Mouse (Mus musculus): ENCODE data around the gene Ankrd53. TPM values are rescaled to one million over a fixed set of nuclear protein-coding genes. Genes with fewer than 3 reads are reported as not detected.

Gene Ankrd53
- polyA plus RNA-seq (2015; fragmentation: Nextera tagmentation; extraction: Ambion mirVana), result 0.11 and 0.22 TPM in 2 replicates

GRCm38 (mm10) chr6:83762344-83762743, at the start of gene Ankrd53:
Gene Ankrd53, plus strand, starts transcription at chr6:83762644.

GRCm38 (mm10) chr6:83742761-83743160, 19.7 kb upstream of the Ankrd53 start, which contains the start of gene Atp6v1b1:
Gene Atp6v1b1, plus strand, starts transcription at chr6:83742990.

GRCm38 (mm10) chr6:83775638-83776293, 13.3 kb downstream of the Ankrd53 start, which contains the start of gene Tex261:
Gene Tex261, minus strand, starts transcription at chr6:83775813.

GRCm38 (mm10) chr6:83794760-83795296, 32.4 kb downstream of the Ankrd53 start, which contains the start of gene Nagk:
Gene Nagk, plus strand, starts transcription at chr6:83794982.

Other genes with a start within 250 kb of the Ankrd53 start
- gene Actg2, start 226.4 kb upstream of the Ankrd53 start, polyA plus RNA-seq (2015; fragmentation: Nextera tagmentation; extraction: Ambion mirVana), result 3.4 and 20.0 TPM in 2 replicates
- 23.6 and 35.6 TPM in 2 replicates for gene Stambp, start 189.9 kb upstream of the Ankrd53 start, polyA plus RNA-seq (2015; fragmentation: Nextera tagmentation; extraction: Ambion mirVana)
- gene Clec4f, start 106.5 kb upstream of the Ankrd53 start, polyA plus RNA-seq (2015; fragmentation: Nextera tagmentation; extraction: Ambion mirVana), result 1.5 and 2.8 TPM in 2 replicates
- not detected in 2 replicates for gene Cd207, start 84.8 kb upstream of the Ankrd53 start, polyA plus RNA-seq (2015; fragmentation: Nextera tagmentation; extraction: Ambion mirVana)
- not detected in 2 replicates for gene Vax2, start 51.4 kb upstream of the Ankrd53 start, polyA plus RNA-seq (2015; fragmentation: Nextera tagmentation; extraction: Ambion mirVana)
- gene Atp6v1b1, start 19.7 kb upstream of the Ankrd53 start, polyA plus RNA-seq (2015; fragmentation: Nextera tagmentation; extraction: Ambion mirVana), result 0.26 and 0.27 TPM in 2 replicates
- gene Tex261, start 13.2 kb downstream of the Ankrd53 start, polyA plus RNA-seq (2015; fragmentation: Nextera tagmentation; extraction: Ambion mirVana), result 66.0 and 117 TPM in 2 replicates
- 89.9 and 97.9 TPM in 2 replicates for gene Nagk, start 32.3 kb downstream of the Ankrd53 start, polyA plus RNA-seq (2015; fragmentation: Nextera tagmentation; extraction: Ambion mirVana)
- 8.9 and 10.2 TPM in 2 replicates for gene Paip2b, start 69.1 kb downstream of the Ankrd53 start, polyA plus RNA-seq (2015; fragmentation: Nextera tagmentation; extraction: Ambion mirVana)
- gene Zfp638, start 104.5 kb downstream of the Ankrd53 start, polyA plus RNA-seq (2015; fragmentation: Nextera tagmentation; extraction: Ambion mirVana), result 36.4 and 44.8 TPM in 2 replicates
- gene Dysf, start 245.9 kb downstream of the Ankrd53 start, polyA plus RNA-seq (2015; fragmentation: Nextera tagmentation; extraction: Ambion mirVana), result 8.0 and 21.2 TPM in 2 replicates

All from adrenal gland, postnatal 0 days (tissue).